Mouse (Mus musculus): ENCODE data around the gene Sp2.

- no peak for TF ChIP-seq POLR2A (IDR thresholded peaks at IDR 0.05; ENCODE audit: borderline replicate concordance, extremely low read depth, low read depth, low read length)
- TF ChIP-seq CTCF (IDR thresholded peaks at IDR 0.05; ENCODE audit: insufficient read depth, low read length): no peak
Measured at GRCm38 (mm10) chr11:97007093-97007794, 24.5 kb upstream of the Sp2 start.
